Mouse (Mus musculus) bone marrow, adult 2 months (tissue): Measurements from ENCODE around the gene Has3. TPM values are rescaled to one million over a fixed set of nuclear protein-coding genes. Genes with fewer than 3 reads are reported as not detected.

Experiments used
- H3K27ac ChIP-seq: fragments of 200-500 bp; 2 replicates; pipeline ENCODE4 v1.5.1; 2012; ENCODE audit warnings: low read depth, mild to moderate bottlenecking, control low read depth, inconsistent platforms, low read length; ENCODE audit not compliant: control insufficient read depth, poor library complexity, insufficient read depth
- H3K4me1 ChIP-seq: fragments of 200-500 bp; 2 replicates; pipeline ENCODE4 v1.6.1; 2011; ENCODE audit warnings: low read length; ENCODE audit not compliant: control insufficient read depth, insufficient read depth
- H3K4me3 ChIP-seq: fragments of 200-500 bp; replicated peaks from 2 replicates; pipeline ENCODE3; 2011; ENCODE audit warnings: mild to moderate bottlenecking, low read depth, low read length, control low read depth; ENCODE audit not compliant: control insufficient read depth
- CTCF ChIP-seq: fragments of 200-500 bp; IDR thresholded peaks from 2 replicates; pipeline ENCODE4 v1.5.1; 2011; ENCODE audit warnings: low read length, control low read depth; ENCODE audit not compliant: control insufficient read depth, insufficient read depth
- POLR2A ChIP-seq: fragments of 200-500 bp; IDR thresholded peaks from 2 replicates; pipeline ENCODE4 v1.6.1; 2011; ENCODE audit warnings: low read depth, mild to moderate bottlenecking, control low read depth, low read length, borderline replicate concordance; ENCODE audit not compliant: control insufficient read depth
- WGBS: fragments of 180-500 bp; shearing (Covaris S2); methylation state at CpG from one replicate; pipeline ENCODE4 v1.1.7; 2018; 5-methylcytosine and 5-hydroxymethylcytosine counted together
- polyA plus RNA-seq: library from polyadenylated mRNA; stranded (reverse); fragments of >200 nt; gene quantifications from 2 replicates; pipeline ENCODE4 v1.2.4, GENCODE M21; 2011; ENCODE audit warnings: low replicate concordance; ENCODE audit not compliant: missing spikeins, insufficient read depth, insufficient read length

Has3 gene
- polyA plus RNA-seq, 1 experiment = not detected

GRCm38 (mm10) chr8:106893481-106894156 is 23.6 kb downstream of the Has3 start, which contains the start of gene Utp4:
TSS of gene Utp4 (plus strand) at chr8:106893636.
- no peaks in the 10 kb centered on the region for H3K4me1 ChIP-seq
- TF ChIP-seq POLR2A = peak; percentile 55; the same call in 1 of the 2 replicates
- no peak for TF ChIP-seq CTCF
- H3K4me3 ChIP-seq = peak within 1 kb of the TSS; percentile 83
- peak within 1 kb of the TSS; percentile 95 for H3K27ac ChIP-seq
- WGBS = under 1% methylated on average over 63 of the region's 63 CpGs

- 75% methylated on average over 5 of the region's 5 CpGs for WGBS
- TF ChIP-seq POLR2A = no peak
- TF ChIP-seq CTCF = no peak
- H3K27ac ChIP-seq = no peak overlapping the region
- no peaks in the 10 kb centered on the region for H3K4me1 ChIP-seq
- no peak overlapping the region for H3K4me3 ChIP-seq
Measured at GRCm38 (mm10) chr8:106899473-106899872, 29.4 kb downstream of the Has3 start.

- Histone ChIP-seq H3K27ac (no peak overlapping the region), H3K4me1 (no peaks in the 10 kb centered on the region), H3K4me3 (no peak overlapping the region)
- 90% methylated on average over 17 of the region's 17 CpGs for WGBS
- TF ChIP-seq CTCF (peak; percentile 51), POLR2A (no peak)
Measured at GRCm38 (mm10) chr8:106905727-106906480, 35.9 kb downstream of the Has3 start.

- WGBS = 91% methylated on average over 6 of the region's 6 CpGs
- Histone ChIP-seq H3K4me3 (no peak overlapping the region), H3K4me1 (no peaks in the 10 kb centered on the region), H3K27ac (no peak overlapping the region)
- TF ChIP-seq CTCF (no peak), POLR2A (no peak)
Measured at GRCm38 (mm10) chr8:106906635-106907034, 36.6 kb downstream of the Has3 start.

DNA sequence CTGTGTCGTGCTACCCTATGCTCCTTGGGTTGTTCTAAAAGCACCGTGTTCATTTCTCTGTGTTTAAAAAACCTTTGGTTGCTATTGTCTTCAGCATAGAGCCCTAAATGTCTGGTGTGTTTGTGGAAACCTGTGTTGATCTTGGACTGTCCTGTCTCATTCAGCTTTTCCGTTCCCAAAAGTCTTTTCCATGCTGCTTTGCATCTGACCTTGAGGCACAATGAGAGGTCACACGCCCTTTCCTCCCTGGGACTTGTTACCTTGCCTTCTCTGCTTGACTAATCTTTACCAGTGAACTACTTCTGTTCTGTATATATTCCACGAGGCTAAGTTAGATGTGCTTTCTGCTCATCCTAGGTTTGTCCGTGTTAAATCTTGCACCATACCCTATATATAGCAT is 37.4 kb downstream of the Has3 start:
- Histone ChIP-seq H3K4me1 (no peaks in the 10 kb centered on the region), H3K27ac (no peak overlapping the region), H3K4me3 (no peak overlapping the region)
- WGBS = 82% methylated on average over 6 of the region's 6 CpGs
- TF ChIP-seq POLR2A (no peak), CTCF (no peak)

GRCm38 (mm10) chr8:106908291-106908690 is 38.2 kb downstream of the Has3 start:
- TF ChIP-seq POLR2A (no peak), CTCF (no peak)
- H3K4me1 ChIP-seq = no peaks in the 10 kb centered on the region
- H3K27ac ChIP-seq = no peak overlapping the region
- H3K4me3 ChIP-seq = no peak overlapping the region
- 86% methylated on average over 7 of the region's 7 CpGs for WGBS

GRCm38 (mm10) chr8:106913631-106914030 is 43.6 kb downstream of the Has3 start:
- no peaks in the 10 kb centered on the region for H3K4me1 ChIP-seq
- H3K4me3 ChIP-seq = no peak overlapping the region
- no peak overlapping the region for H3K27ac ChIP-seq
- 90% methylated on average over 10 of the region's 10 CpGs for WGBS
- TF ChIP-seq CTCF = no peak
- TF ChIP-seq POLR2A = no peak

GRCm38 (mm10) chr8:106919721-106920394 is 49.8 kb downstream of the Has3 start:
- Histone ChIP-seq H3K4me3 (no peak overlapping the region), H3K4me1 (no peaks in the 10 kb centered on the region), H3K27ac (no peak overlapping the region)
- TF ChIP-seq CTCF = no peak
- no peak for TF ChIP-seq POLR2A
- 87% methylated on average over 8 of the region's 8 CpGs for WGBS
